Mouse (Mus musculus) liver, embryonic 14.5 days (tissue): ENCODE results near the gene Creb5.

Source experiments
- CTCF ChIP-seq: IDR thresholded peaks from 2 replicates; pipeline ENCODE4 v1.5.1; 2016; ENCODE audit warnings: antibody characterized with exemption, low read depth, control low read depth
- EP300 ChIP-seq: IDR thresholded peaks from 2 replicates; pipeline ENCODE4 v1.6.1; 2016; ENCODE audit warnings: antibody characterized with exemption, low read depth

DNA sequence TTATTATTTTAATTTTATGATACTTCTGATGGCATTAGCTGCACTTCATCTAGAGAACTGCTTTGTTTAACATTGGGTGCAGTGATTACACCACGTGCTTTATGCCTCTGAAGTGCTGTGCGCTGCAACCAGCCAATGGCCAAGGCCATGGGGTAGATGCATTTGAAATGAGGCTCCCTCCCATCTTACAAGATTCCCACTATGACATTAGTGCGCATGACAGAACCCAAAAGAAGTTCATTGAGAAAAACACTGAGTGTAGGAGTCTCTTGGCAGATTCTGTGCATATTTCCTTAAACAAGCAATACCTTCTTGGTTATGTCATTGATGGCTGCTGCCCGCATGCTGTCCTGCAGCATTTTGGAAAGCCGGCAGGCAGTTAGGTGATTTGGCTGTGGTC, 19.6 kb downstream of the Creb5 start:
- TF ChIP-seq CTCF (no peak), EP300 (no peak)
